Mouse (Mus musculus): ENCODE data around the gene Mcoln2.

- no peak for TF ChIP-seq CTCF (IDR thresholded peaks at IDR 0.05; ENCODE audit: control insufficient read depth, insufficient read depth, low read length)
- no peak for TF ChIP-seq POLR2A (IDR thresholded peaks at IDR 0.05; ENCODE audit: borderline replicate concordance, control insufficient read depth, low read depth, low read length)
Observed at GRCm38 (mm10) chr3:146117997-146118457, 31.6 kb upstream of the Mcoln2 start.

All from bone marrow, adult 2 months (tissue).